In the genomic region with DNA sequence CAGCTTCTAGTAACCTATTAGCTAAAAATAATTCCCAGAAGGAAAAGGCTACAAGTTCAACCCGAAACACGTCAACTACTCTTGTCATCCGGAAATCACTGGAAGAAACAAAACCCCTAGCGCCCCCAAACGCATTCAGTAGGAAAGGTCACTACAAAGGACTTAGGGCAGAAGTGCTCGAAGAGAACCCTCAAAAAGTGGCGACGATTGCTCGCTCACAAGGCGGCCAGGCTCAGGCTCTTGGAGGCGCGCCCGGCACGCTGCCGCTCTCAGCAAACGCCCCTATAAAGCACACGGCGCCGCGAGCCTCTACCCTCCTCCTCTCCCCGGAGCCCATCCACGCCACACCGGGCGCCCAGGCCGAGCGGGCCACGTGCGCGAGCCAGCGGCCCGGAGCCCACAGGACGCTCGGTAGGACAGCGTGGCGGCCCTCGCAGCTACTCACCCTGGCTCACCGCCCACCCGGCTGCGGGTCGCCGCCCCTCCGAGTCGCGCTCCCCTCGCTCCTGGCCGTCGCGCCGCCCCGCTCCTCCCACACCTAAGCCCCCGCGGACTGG, we compare ENCODE assay signal across 8 mouse cellular contexts. TPM values are rescaled to one million over a fixed set of nuclear protein-coding genes. Genes with fewer than 3 reads are reported as not detected.
DNase-seq lines count a peak whose midpoint lies in the region; ATAC-seq and TF ChIP-seq lines count a peak whose summit lies in the region.

No protein-coding gene starts in this region.

- peak overlapping the region; percentile 100 for H3K4me3 ChIP-seq in embryonic facial prominence, embryonic 13.5 days
- peak overlapping the region; percentile 84 for H3K4me3 ChIP-seq in heart, embryonic 15.5 days
- peak overlapping the region; percentile 95 for H3K4me3 ChIP-seq in lung, embryonic 15.5 days
- H3K4me3 ChIP-seq in olfactory bulb, adult 2 months (ENCODE audit: insufficient read depth, low read depth, low read length) = peak overlapping the region; percentile 98

- under 1% methylated on average over 50 of the region's 52 CpGs for WGBS in embryonic facial prominence, embryonic 13.5 days
- WGBS in heart, embryonic 15.5 days = under 1% methylated on average over 45 of the region's 52 CpGs
- WGBS in lung, embryonic 15.5 days = under 1% methylated on average over 47 of the region's 52 CpGs
- under 1% methylated on average over 52 of the region's 52 CpGs for WGBS in olfactory bulb, adult 2 months

- TF ChIP-seq CTCF in olfactory bulb, adult 2 months (IDR thresholded peaks at IDR 0.05; ENCODE audit: insufficient read depth, low read depth, low read length) = no peak

- intact Hi-C loops in heart, postnatal 25 days (cut with DNase I) = loop anchor here (5.0 kb wide), 4 partner anchors 41 to 181 kb away; a partner anchor contains a TSS

- DNase-seq in heart, adult 18-20 months = peak; percentile 73
- no peak for DNase-seq in heart, postnatal 25 days (ENCODE audit: low spot score)
- DNase-seq in NIH3T3 (ENCODE audit: low read depth) = peak; percentile 68
- peak; percentile 71 to 74 for DNase-seq in kidney, postnatal 25 days

- H3K4me1 ChIP-seq in embryonic facial prominence, embryonic 13.5 days = peaks cover 49% of the 10 kb centered on the region
- H3K4me1 ChIP-seq in heart, embryonic 15.5 days (replicated peaks) = peaks cover 52% of the 10 kb centered on the region
- peaks cover 48% of the 10 kb centered on the region for H3K4me1 ChIP-seq in lung, embryonic 15.5 days
- H3K4me1 ChIP-seq in olfactory bulb, adult 2 months (ENCODE audit: control insufficient read depth, insufficient read depth, low read length) = peaks cover 18% of the 10 kb centered on the region

- peak; percentile 74 for ATAC-seq in embryonic facial prominence, embryonic 13.5 days (ENCODE audit: insufficient number of reproducible peaks, insufficient read depth, low FRiP score, low TSS enrichment, low read depth)
- ATAC-seq in heart, embryonic 15.5 days (replicated peaks; ENCODE audit: insufficient number of reproducible peaks, insufficient read depth, low FRiP score, low read depth) = peak; percentile 54
- ATAC-seq in lung, embryonic 15.5 days (ENCODE audit: borderline replicate concordance, extremely low read depth, low FRiP score, low TSS enrichment) = peak; percentile 69

- peaks cover 8% of the 10 kb centered on the region; the same call in 1 of the 2 replicates for H3K36me3 ChIP-seq in embryonic facial prominence, embryonic 13.5 days
- no peaks in the 10 kb centered on the region for H3K36me3 ChIP-seq in heart, embryonic 15.5 days
- no peaks in the 10 kb centered on the region; the same call in 1 of the 2 replicates for H3K36me3 ChIP-seq in lung, embryonic 15.5 days

- no peaks in the 10 kb centered on the region for H3K9me3 ChIP-seq in embryonic facial prominence, embryonic 13.5 days
- no peaks in the 10 kb centered on the region for H3K9me3 ChIP-seq in heart, embryonic 15.5 days (replicated peaks)
- no peaks in the 10 kb centered on the region for H3K9me3 ChIP-seq in lung, embryonic 15.5 days

- no peaks in the 10 kb centered on the region for H3K27me3 ChIP-seq in embryonic facial prominence, embryonic 13.5 days
- no peaks in the 10 kb centered on the region for H3K27me3 ChIP-seq in heart, embryonic 15.5 days
- no peaks in the 10 kb centered on the region for H3K27me3 ChIP-seq in lung, embryonic 15.5 days

- H3K9ac ChIP-seq in embryonic facial prominence, embryonic 13.5 days = peak overlapping the region; percentile 94
- peak overlapping the region; percentile 96 for H3K9ac ChIP-seq in heart, embryonic 15.5 days
- peak overlapping the region; percentile 81 for H3K9ac ChIP-seq in lung, embryonic 15.5 days

- peak overlapping the region; percentile 97 for H3K27ac ChIP-seq in embryonic facial prominence, embryonic 13.5 days
- peak overlapping the region; percentile 95 for H3K27ac ChIP-seq in heart, embryonic 15.5 days
- H3K27ac ChIP-seq in lung, embryonic 15.5 days = peak overlapping the region; percentile 98
- H3K27ac ChIP-seq in olfactory bulb, adult 2 months (ENCODE audit: insufficient read depth, low read depth, low read length) = peak overlapping the region; percentile 66

- no peak for TF ChIP-seq POLR2A in olfactory bulb, adult 2 months (IDR thresholded peaks at IDR 0.05; ENCODE audit: insufficient read depth, low read depth, low read length)

- peak overlapping the region; percentile 72 for H3K4me2 ChIP-seq in embryonic facial prominence, embryonic 13.5 days
- peak overlapping the region; percentile 69 for H3K4me2 ChIP-seq in heart, embryonic 15.5 days
- H3K4me2 ChIP-seq in lung, embryonic 15.5 days = peak overlapping the region; percentile 69

RNA-seq across cellular contexts. Expression of a gene that starts 0.9 kb away (rescaled TPM):
- 10 to 100 TPM; 28.9 to 29.6 TPM for total RNA-seq in heart, adult 18-20 months (2021)
- total RNA-seq in heart, postnatal 25 days (2021) = 10 to 100 TPM; 27.6 to 28.0 TPM
- polyA plus RNA-seq in embryonic facial prominence, embryonic 13.5 days (2015; fragmentation: Nextera tagmentation; extraction: Ambion mirVana) = 59.5 and 61.9 TPM in 2 replicates
- polyA plus RNA-seq in heart, embryonic 15.5 days (2015; fragmentation: Nextera tagmentation; extraction: Ambion mirVana) = 52.1 and 63.2 TPM in 2 replicates
- polyA plus RNA-seq in lung, embryonic 15.5 days (2015; fragmentation: Nextera tagmentation; extraction: Ambion mirVana) = 63.6 and 67.3 TPM in 2 replicates
- not detected in 2 replicates for polyA plus RNA-seq in olfactory bulb, adult 2 months (2012; ENCODE audit: insufficient read depth, insufficient read length, low replicate concordance, missing spikeins)

RNA-seq across cellular contexts. Expression of a gene that starts 36.4 kb away (rescaled TPM):
- 10 to 100 TPM in 1 of 2 experiments, 1 to 10 TPM in 1; 9.9 to 12.4 TPM for total RNA-seq in heart, adult 18-20 months (2021)
- total RNA-seq in heart, postnatal 25 days (2021) = 10 to 100 TPM; 14.6 to 14.9 TPM
- 20.0 and 20.2 TPM in 2 replicates for polyA plus RNA-seq in embryonic facial prominence, embryonic 13.5 days (2015; fragmentation: Nextera tagmentation; extraction: Ambion mirVana)
- polyA plus RNA-seq in heart, embryonic 15.5 days (2015; fragmentation: Nextera tagmentation; extraction: Ambion mirVana) = 11.9 and 22.3 TPM in 2 replicates
- 21.3 and 26.6 TPM in 2 replicates for polyA plus RNA-seq in lung, embryonic 15.5 days (2015; fragmentation: Nextera tagmentation; extraction: Ambion mirVana)
- polyA plus RNA-seq in olfactory bulb, adult 2 months (2012; ENCODE audit: insufficient read depth, insufficient read length, low replicate concordance, missing spikeins) = not detected in 2 replicates

RNA-seq across cellular contexts. Expression of a gene that starts 47.7 kb away (rescaled TPM):
- 10 to 100 TPM; 24.3 TPM for total RNA-seq in heart, adult 18-20 months (2021)
- total RNA-seq in heart, postnatal 25 days (2021) = 10 to 100 TPM; 20.1 to 20.8 TPM
- 37.2 and 39.5 TPM in 2 replicates for polyA plus RNA-seq in embryonic facial prominence, embryonic 13.5 days (2015; fragmentation: Nextera tagmentation; extraction: Ambion mirVana)
- polyA plus RNA-seq in heart, embryonic 15.5 days (2015; fragmentation: Nextera tagmentation; extraction: Ambion mirVana) = 26.8 and 30.4 TPM in 2 replicates
- polyA plus RNA-seq in lung, embryonic 15.5 days (2015; fragmentation: Nextera tagmentation; extraction: Ambion mirVana) = 41.0 and 41.4 TPM in 2 replicates
- not detected in 2 replicates for polyA plus RNA-seq in olfactory bulb, adult 2 months (2012; ENCODE audit: insufficient read depth, insufficient read length, low replicate concordance, missing spikeins)

RNA-seq across cellular contexts. Expression of a gene that starts 53.7 kb away (rescaled TPM):
- total RNA-seq in heart, adult 18-20 months (2021) = 10 to 100 TPM; 70.9 to 73.4 TPM
- total RNA-seq in heart, postnatal 25 days (2021) = 10 to 100 TPM; 73.6 to 81.8 TPM
- polyA plus RNA-seq in embryonic facial prominence, embryonic 13.5 days (2015; fragmentation: Nextera tagmentation; extraction: Ambion mirVana) = 92.1 and 92.2 TPM in 2 replicates
- 53.3 and 76.0 TPM in 2 replicates for polyA plus RNA-seq in heart, embryonic 15.5 days (2015; fragmentation: Nextera tagmentation; extraction: Ambion mirVana)
- polyA plus RNA-seq in lung, embryonic 15.5 days (2015; fragmentation: Nextera tagmentation; extraction: Ambion mirVana) = 109 and 115 TPM in 2 replicates
- not detected in 2 replicates for polyA plus RNA-seq in olfactory bulb, adult 2 months (2012; ENCODE audit: insufficient read depth, insufficient read length, low replicate concordance, missing spikeins)

Comparison
In these comparisons a context has a peak if more than half of its experiments do, and no peak if none do; other contexts are left out.
1. RNA of a gene that starts 0.9 kb away (polyA plus RNA-seq): 63.6 to 67.3 TPM in lung, embryonic 15.5 days, 59.5 to 61.9 TPM in embryonic facial prominence, embryonic 13.5 days and 52.1 to 63.2 TPM in heart, embryonic 15.5 days; not detected in olfactory bulb, adult 2 months; every median in the first group is over 10 times any median in the second.
2. RNA of a gene that starts 36.4 kb away (polyA plus RNA-seq): 21.3 to 26.6 TPM in lung, embryonic 15.5 days, 20.0 to 20.2 TPM in embryonic facial prominence, embryonic 13.5 days and 11.9 to 22.3 TPM in heart, embryonic 15.5 days; not detected in olfactory bulb, adult 2 months; every median in the first group is over 10 times any median in the second.
3. Peak in every context shown above with its lines, with median percentiles within 50 percentile points of each other: ATAC-seq, H3K27ac ChIP-seq, H3K4me2 ChIP-seq, H3K4me3 ChIP-seq and H3K9ac ChIP-seq.